Mouse (Mus musculus) neural tube, embryonic 11.5 days (tissue): ENCODE results near the gene Ddx41. TPM values are rescaled to one million over a fixed set of nuclear protein-coding genes. Genes with fewer than 3 reads are reported as not detected.
"Not testable (repeated sequence)": the region's sequence is repeated elsewhere in the genome, so short reads cannot be mapped to it uniquely, and the experiment has no call there.

Source experiments
- ATAC-seq: fragments of 200-750 bp; cut with Nextera tagmentation; 2 replicates; pipeline ENCODE4 v1.8.0; 2017; ENCODE audit warnings: moderate number of reproducible peaks, mild to moderate bottlenecking, moderate TSS enrichment, moderate library complexity; ENCODE audit not compliant: insufficient read depth, low FRiP score, low TSS enrichment
- DNase-seq: peaks from one replicate; pipeline ENCODE4 v3.0.0-alpha.2; 2015; ENCODE audit warnings: low spot score
- H3K27ac ChIP-seq: fragments of 300-500 bp; sonication (generic); 2 replicates; pipeline ENCODE4 v1.5.1; 2014; ENCODE audit warnings: low read depth, mild to moderate bottlenecking, low read length
- H3K27me3 ChIP-seq: fragments of 300-500 bp; sonication (generic); 2 replicates; pipeline ENCODE4 v1.6.1; 2014; ENCODE audit warnings: mild to moderate bottlenecking, low read length, mixed read lengths; ENCODE audit not compliant: control insufficient read depth, insufficient read depth
- H3K36me3 ChIP-seq: fragments of 300-500 bp; sonication (generic); 2 replicates; pipeline ENCODE4 v1.6.1; 2014; ENCODE audit warnings: mild to moderate bottlenecking, low read length, moderate library complexity, mixed read lengths; ENCODE audit not compliant: control insufficient read depth, insufficient read depth
- H3K4me1 ChIP-seq: fragments of 300-500 bp; sonication (generic); 2 replicates; pipeline ENCODE4 v1.6.1; 2014; ENCODE audit warnings: low read length, mixed read lengths; ENCODE audit not compliant: control insufficient read depth, insufficient read depth
- H3K4me2 ChIP-seq: fragments of 300-500 bp; sonication (generic); 2 replicates; pipeline ENCODE4 v1.6.1; 2014; ENCODE audit warnings: low read depth, mild to moderate bottlenecking, moderate library complexity
- H3K4me3 ChIP-seq: fragments of 300-500 bp; sonication (generic); 2 replicates; pipeline ENCODE4 v1.5.1; 2014; ENCODE audit warnings: low read depth, low read length
- H3K9ac ChIP-seq: fragments of 300-500 bp; sonication (generic); 2 replicates; pipeline ENCODE4 v1.6.1; 2014; ENCODE audit warnings: mild to moderate bottlenecking, low read length
- H3K9me3 ChIP-seq: fragments of 300-500 bp; sonication (generic); 2 replicates; pipeline ENCODE4 v1.6.1; 2016; ENCODE audit warnings: low read length; ENCODE audit not compliant: control insufficient read depth
- WGBS: fragments of 180-500 bp; shearing (Covaris S2); extraction: QIAGEN DNeasy Blood & Tissue Kit; methylation state at CpG from one replicate; pipeline ENCODE4 v1.1.7; 2014; 5-methylcytosine and 5-hydroxymethylcytosine counted together
- polyA plus RNA-seq: library from polyadenylated mRNA; unstranded; fragments of >200 nt; fragmentation: Nextera tagmentation; extraction: Ambion mirVana; gene quantifications from 2 replicates; pipeline ENCODE4 v1.2.1, GENCODE M21; 2014

The Ddx41 gene
- polyA plus RNA-seq = 74.5 and 76.3 TPM in 2 replicates

DNA sequence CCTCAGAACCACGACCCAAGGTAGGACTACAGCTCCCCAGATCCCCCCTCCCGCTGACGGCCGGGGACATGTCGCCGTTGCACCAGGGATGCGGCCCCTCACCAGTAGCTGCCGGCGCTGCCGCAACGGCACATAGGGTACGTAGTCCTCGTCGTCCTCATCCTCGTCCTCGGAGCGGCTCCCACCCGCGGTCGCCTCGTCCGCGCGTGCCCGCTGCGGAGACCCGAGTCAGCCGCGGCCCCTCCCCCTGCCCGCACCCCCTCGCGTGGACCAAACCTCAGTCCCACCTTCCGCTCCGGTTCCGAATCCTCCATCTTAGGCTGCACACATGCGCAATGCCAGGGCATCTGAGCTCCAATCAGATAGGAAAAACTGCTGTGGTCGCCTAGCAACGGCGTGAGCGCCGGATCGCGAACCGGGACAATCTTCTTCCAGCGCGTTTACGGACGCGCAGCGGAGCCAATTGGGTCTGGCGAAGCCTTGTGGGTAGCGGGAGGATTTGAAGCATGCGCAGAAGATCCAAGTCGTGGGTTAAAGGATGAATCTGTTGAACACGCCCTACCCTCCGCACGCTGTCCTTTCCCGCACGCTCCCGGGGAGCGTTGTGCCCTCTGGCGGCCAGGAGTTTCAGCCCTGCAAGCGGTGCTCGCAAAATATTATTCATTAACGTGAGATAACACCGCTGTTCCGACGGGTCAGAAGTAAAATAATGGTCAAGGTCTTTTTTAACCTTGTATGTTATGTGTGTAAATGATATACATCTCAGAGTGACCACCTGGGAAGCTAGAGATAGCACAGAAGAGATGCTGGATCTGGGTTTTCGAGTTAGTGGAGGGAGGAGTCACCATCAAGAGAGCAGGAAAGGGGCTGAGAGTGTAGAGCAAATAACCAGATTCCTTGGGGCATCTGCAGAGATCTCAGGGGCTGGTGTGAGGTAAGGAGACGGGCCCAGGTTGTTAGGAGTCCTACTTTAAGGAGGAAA lies at the start of gene Ddx41:
TSS of gene Ddx41 (minus strand) at position 465 of the 982 bp plus-strand sequence.
- peak; percentile 96 for ATAC-seq
- DNase-seq = peak; percentile 97
- no peaks in the 10 kb centered on the region for H3K9me3 ChIP-seq
- H3K36me3 ChIP-seq = peaks cover 25% of the 10 kb centered on the region
- H3K4me3 ChIP-seq = peak within 1 kb of the TSS; percentile 89
- no peaks in the 10 kb centered on the region for H3K27me3 ChIP-seq
- H3K4me2 ChIP-seq = peak within 1 kb of the TSS; percentile 87
- under 1% methylated on average over 65 of the region's 70 CpGs for WGBS
- peaks cover 4% of the 10 kb centered on the region; the same call in 1 of the 2 replicates for H3K4me1 ChIP-seq
- no peak within 1 kb of the TSS for H3K27ac ChIP-seq
- H3K9ac ChIP-seq = peak within 1 kb of the TSS; percentile 70

DNA sequence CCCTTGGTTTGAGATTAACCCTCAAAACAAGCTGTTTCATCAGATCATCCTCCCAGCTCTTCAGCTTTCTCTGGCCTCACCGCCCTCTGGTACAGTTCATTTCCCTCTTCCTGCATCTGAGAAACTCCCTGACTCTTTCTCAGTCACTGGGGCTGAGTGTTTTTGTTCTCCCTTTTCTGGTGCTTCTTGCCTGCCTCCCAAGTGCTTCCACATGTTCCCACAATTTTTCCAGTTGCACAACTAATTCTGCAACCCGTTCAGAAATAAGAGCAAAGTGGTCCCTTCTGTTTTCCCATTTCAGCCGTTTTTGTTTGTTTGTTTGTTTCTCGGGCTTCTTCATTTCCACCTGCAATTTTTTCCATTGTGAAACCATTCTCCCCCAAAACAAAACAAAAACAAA lies 41.6 kb upstream of the Ddx41 start:
- Histone ChIP-seq H3K9me3 (no peaks in the 10 kb centered on the region; the same call in 1 of the 2 replicates), H3K36me3 (no peaks in the 10 kb centered on the region), H3K4me1 (no peaks in the 10 kb centered on the region), H3K27me3 (no peaks in the 10 kb centered on the region), H3K9ac (no peak overlapping the region), H3K27ac (no peak overlapping the region), H3K4me3 (no peak overlapping the region), H3K4me2 (no peak overlapping the region)
- DNase-seq = no peak
- WGBS = 78% methylated on average over 4 of the region's 4 CpGs
- ATAC-seq = no peak

DNA sequence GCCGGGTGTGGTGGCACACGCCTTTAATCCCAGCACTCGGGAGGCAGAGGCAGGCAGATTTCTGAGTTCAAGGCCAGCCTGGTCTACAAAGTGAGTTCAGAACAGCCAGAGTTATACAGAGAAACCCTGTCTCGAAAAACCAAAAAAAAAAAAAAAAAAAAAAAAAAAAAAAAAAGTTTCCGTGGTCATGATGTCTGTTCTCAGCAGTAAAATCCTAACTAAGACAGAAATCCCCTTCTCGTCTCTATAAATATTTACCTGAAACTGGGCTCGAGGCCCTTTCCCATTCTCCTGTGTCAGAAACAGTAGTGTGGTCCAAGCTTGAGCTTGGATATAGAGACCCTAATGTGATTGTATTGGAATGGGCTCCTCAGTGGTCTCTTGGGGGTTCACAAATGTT lies 40.4 kb upstream of the Ddx41 start:
- not testable (repeated sequence) for H3K9ac ChIP-seq, H3K9me3 ChIP-seq, ATAC-seq, H3K4me3 ChIP-seq, H3K27me3 ChIP-seq, H3K36me3 ChIP-seq, H3K4me1 ChIP-seq, DNase-seq, H3K4me2 ChIP-seq, H3K27ac ChIP-seq
- WGBS = 86% methylated on average over 7 of the region's 7 CpGs

DNA sequence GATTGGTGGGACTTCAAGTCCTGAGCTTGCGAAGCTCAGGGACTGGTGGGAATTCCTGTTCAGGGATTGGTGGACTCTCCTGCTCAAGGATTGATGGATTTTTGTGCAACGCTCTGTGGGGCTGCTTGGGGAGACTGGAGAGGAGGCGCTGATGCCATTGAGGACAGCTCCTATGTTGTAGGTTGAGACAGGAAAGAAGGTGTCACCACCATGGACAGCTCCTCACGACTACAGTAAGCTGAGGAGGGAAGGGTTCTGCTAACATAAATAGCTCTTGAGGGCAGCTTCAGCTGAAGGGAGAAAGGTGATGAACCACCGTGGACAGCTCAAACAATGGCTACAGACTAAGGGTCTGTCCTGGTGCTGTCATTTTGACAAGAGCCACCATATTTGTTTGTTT lies 39.5 kb upstream of the Ddx41 start:
- Histone ChIP-seq H3K9ac (no peak overlapping the region), H3K27me3 (no peaks in the 10 kb centered on the region), H3K36me3 (no peaks in the 10 kb centered on the region), H3K4me3 (no peak overlapping the region), H3K4me1 (no peaks in the 10 kb centered on the region), H3K4me2 (no peak overlapping the region), H3K27ac (no peak overlapping the region), H3K9me3 (no peaks in the 10 kb centered on the region; the same call in 1 of the 2 replicates)
- ATAC-seq (no peak), DNase-seq (no peak)
- 63% methylated on average over 5 of the region's 5 CpGs for WGBS

DNA sequence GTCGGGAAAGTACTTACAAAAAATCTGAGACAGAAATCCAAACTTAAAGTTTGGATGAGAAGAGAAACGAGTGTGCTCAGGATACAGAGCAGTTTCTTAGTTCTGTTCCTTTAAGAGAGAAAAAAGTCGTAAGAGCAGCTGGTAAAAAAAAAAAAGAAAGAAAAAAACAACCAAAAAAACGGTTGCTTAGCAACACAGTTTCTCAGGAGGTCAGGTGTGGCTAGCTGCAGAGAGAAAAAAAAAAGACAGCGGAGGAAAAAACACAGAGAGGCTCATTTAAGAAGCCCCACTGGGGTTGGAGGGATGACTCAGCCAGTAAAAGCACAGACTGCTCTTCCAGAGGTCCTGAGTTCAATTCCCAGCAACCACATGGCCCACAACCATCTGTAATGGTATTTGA lies 37.9 kb upstream of the Ddx41 start:
- Histone ChIP-seq H3K27me3 (no peaks in the 10 kb centered on the region), H3K36me3 (no peaks in the 10 kb centered on the region), H3K27ac (no peak overlapping the region), H3K4me2 (no peak overlapping the region), H3K9ac (no peak overlapping the region), H3K4me3 (no peak overlapping the region), H3K4me1 (peaks cover 5% of the 10 kb centered on the region), H3K9me3 (no peaks in the 10 kb centered on the region; the same call in 1 of the 2 replicates)
- ATAC-seq (no peak), DNase-seq (no peak)
- 80% methylated on average over 5 of the region's 5 CpGs for WGBS

GRCm38 (mm10) chr13:55573432-55573831 lies 37.0 kb upstream of the Ddx41 start, which contains the start of gene Tmed9:
Gene Tmed9, plus strand, starts transcription at chr13:55573732.
- no peaks in the 10 kb centered on the region; the same call in 1 of the 2 replicates for H3K9me3 ChIP-seq
- no peak for DNase-seq
- H3K9ac ChIP-seq = no peak within 1 kb of the TSS
- H3K27me3 ChIP-seq = no peaks in the 10 kb centered on the region
- WGBS = 95% methylated on average over 2 of the region's 2 CpGs
- no peak for ATAC-seq
- no peaks in the 10 kb centered on the region for H3K36me3 ChIP-seq
- H3K27ac ChIP-seq = no peak within 1 kb of the TSS
- peaks cover 10% of the 10 kb centered on the region for H3K4me1 ChIP-seq
- no peak within 1 kb of the TSS for H3K4me3 ChIP-seq
- no peak within 1 kb of the TSS for H3K4me2 ChIP-seq

DNA sequence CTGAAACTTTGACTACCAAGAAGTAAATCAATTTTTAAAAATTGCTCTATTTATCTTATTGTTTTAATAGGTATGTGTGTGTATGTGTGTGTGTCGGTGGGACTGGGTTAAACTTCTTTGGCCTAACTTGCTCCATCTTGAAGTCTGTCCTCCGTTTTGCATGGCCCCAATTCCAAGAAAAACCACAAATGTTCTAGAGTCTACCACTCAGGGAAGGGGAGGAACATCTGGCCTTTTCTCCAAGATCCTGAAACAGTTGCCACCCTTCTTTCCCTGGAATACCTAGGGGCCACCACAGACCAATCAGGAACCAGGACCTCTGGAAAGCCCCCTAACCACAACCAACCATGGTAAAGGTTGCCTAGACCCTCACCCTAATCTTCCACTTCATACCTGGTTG lies 35.5 kb upstream of the Ddx41 start:
- Histone ChIP-seq H3K27me3 (no peaks in the 10 kb centered on the region), H3K9ac (no peak overlapping the region), H3K4me3 (no peak overlapping the region), H3K4me1 (peaks cover 11% of the 10 kb centered on the region), H3K27ac (no peak overlapping the region), H3K36me3 (no peaks in the 10 kb centered on the region), H3K4me2 (no peak overlapping the region), H3K9me3 (no peaks in the 10 kb centered on the region)
- 82% methylated on average over 2 of the region's 2 CpGs for WGBS
- DNase-seq = no peak
- no peak for ATAC-seq

DNA sequence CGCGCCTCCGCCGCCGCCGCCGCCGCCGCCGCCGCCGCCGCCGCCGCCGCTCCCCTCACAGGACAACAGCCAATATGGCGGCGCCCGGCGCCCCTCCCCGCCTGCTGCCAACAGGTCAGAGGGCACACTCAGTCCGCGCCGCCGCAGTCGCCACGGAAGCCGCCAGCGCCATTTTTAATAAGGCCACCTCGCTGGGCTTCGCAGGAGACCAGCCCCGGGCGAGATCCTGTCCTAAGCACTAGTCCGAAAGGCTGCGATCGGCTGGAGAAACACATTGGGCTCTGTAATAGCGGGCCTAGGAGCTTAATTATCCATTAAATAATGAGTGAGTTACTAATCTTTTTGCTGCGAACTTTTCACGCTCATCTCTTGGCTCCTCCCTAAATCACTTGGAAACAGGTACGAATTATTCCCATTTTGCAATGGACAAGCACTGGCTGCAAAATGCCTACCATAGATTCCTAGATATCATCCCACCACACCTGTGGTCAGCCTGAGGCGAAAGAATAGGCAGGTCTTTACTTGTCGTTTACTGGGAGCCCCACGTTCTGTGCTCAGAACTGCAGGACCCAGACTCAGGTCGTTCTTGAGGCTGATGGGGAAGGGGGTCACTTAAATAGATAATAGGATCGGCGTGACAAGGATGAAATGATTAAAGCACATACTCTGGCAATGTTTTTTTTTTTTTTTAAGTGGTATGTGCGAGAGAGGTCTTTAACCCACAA lies 34.7 kb upstream of the Ddx41 start, which contains the start of gene Fam193b:
TSS of gene Fam193b (minus strand) at position 94 of the 725 bp plus-strand sequence.
- peak within 1 kb of the TSS; percentile 96 for H3K4me2 ChIP-seq
- DNase-seq (peak; percentile 94), ATAC-seq (peak; percentile 86)
- H3K27me3 ChIP-seq = no peaks in the 10 kb centered on the region
- peak within 1 kb of the TSS; percentile 97 for H3K9ac ChIP-seq
- H3K27ac ChIP-seq = peak within 1 kb of the TSS; percentile 88
- H3K36me3 ChIP-seq = peaks cover 2% of the 10 kb centered on the region; the same call in 1 of the 2 replicates
- H3K9me3 ChIP-seq = no peaks in the 10 kb centered on the region
- H3K4me1 ChIP-seq = peaks cover 11% of the 10 kb centered on the region
- 3% methylated on average over 32 of the region's 47 CpGs for WGBS
- H3K4me3 ChIP-seq = peak within 1 kb of the TSS; percentile 96
